Mouse (Mus musculus) granulocyte monocyte progenitor cell, adult 5-6 weeks (primary cell): ENCODE data around the gene Ppp2r5c. TPM values are rescaled to one million over a fixed set of nuclear protein-coding genes. Genes with fewer than 3 reads are reported as not detected.
A peak's percentile ranks its signal among the peaks of the same experiment; 100 is the strongest.

Experiments
- ATAC-seq: replicated peaks from 2 replicates; pipeline ENCODE4 v1.8.0; 2016; ENCODE audit warnings: mild to moderate bottlenecking, moderate TSS enrichment, inconsistent platforms; ENCODE audit not compliant: poor library complexity, severe bottlenecking
- total RNA-seq, 2 experiments: library from RNA; stranded (forward) in 1 of 2; stranded (reverse) in 1 of 2; fragments of 200-712, 200-1000 nt in 1 of 2; fragments of >200 nt in 1 of 2; fragmentation: Nextera tagmentation in 1 of 2; gene quantifications; 2 replicates each; pipeline ENCODE4 v1.2.3; 2014 to 2017

The Ppp2r5c gene
- total RNA-seq, 2 experiments from 2014 or later = 113 to 215 TPM

GRCm38 (mm10) chr12:110438367-110438973 lies 8.4 kb upstream of the Ppp2r5c start:
- peak; percentile 56 for ATAC-seq

- no peak for ATAC-seq
Measured at GRCm38 (mm10) chr12:110442238-110442637, 4.7 kb upstream of the Ppp2r5c start.

- no peak for ATAC-seq
Measured at GRCm38 (mm10) chr12:110444530-110444929, 2.4 kb upstream of the Ppp2r5c start.

- no peak for ATAC-seq
Measured at GRCm38 (mm10) chr12:110445775-110446174, 1.1 kb upstream of the Ppp2r5c start.

- peak; percentile 10; the same call in 1 of the 2 replicates for ATAC-seq
Measured at GRCm38 (mm10) chr12:110447306-110447705, 386 bp downstream of the Ppp2r5c start.

GRCm38 (mm10) chr12:110448767-110449166 lies 1.8 kb downstream of the Ppp2r5c start:
- no peak for ATAC-seq

GRCm38 (mm10) chr12:110454223-110454622 lies 7.3 kb downstream of the Ppp2r5c start:
- ATAC-seq = peak; percentile 84

- ATAC-seq = no peak
Measured at GRCm38 (mm10) chr12:110456024-110456423, 9.1 kb downstream of the Ppp2r5c start.

- ATAC-seq = peak; percentile 61
Measured at GRCm38 (mm10) chr12:110458667-110459066, 11.7 kb downstream of the Ppp2r5c start.

GRCm38 (mm10) chr12:110460418-110461300 lies 13.7 kb downstream of the Ppp2r5c start:
- 0 out of 2 replicates have a peak, but pooled peaks have one; percentile 6 for ATAC-seq

- ATAC-seq = no peak
Measured at GRCm38 (mm10) chr12:110463711-110464110, 16.8 kb downstream of the Ppp2r5c start.

- ATAC-seq = no peak
Measured at GRCm38 (mm10) chr12:110471426-110471825, 24.5 kb downstream of the Ppp2r5c start.

GRCm38 (mm10) chr12:110472247-110472646 lies 25.3 kb downstream of the Ppp2r5c start:
- no peak for ATAC-seq

GRCm38 (mm10) chr12:110474497-110474896 lies 27.6 kb downstream of the Ppp2r5c start:
- no peak for ATAC-seq

GRCm38 (mm10) chr12:110476561-110476960 lies 29.6 kb downstream of the Ppp2r5c start:
- ATAC-seq = no peak

GRCm38 (mm10) chr12:110477906-110478305 lies 31.0 kb downstream of the Ppp2r5c start:
- no peak for ATAC-seq

- ATAC-seq = no peak
Measured at GRCm38 (mm10) chr12:110478601-110479008, 31.7 kb downstream of the Ppp2r5c start.

- no peak for ATAC-seq
Measured at GRCm38 (mm10) chr12:110479268-110479667, 32.3 kb downstream of the Ppp2r5c start.

- no peak for ATAC-seq
Measured at GRCm38 (mm10) chr12:110480701-110481100, 33.8 kb downstream of the Ppp2r5c start.

- no peak for ATAC-seq
Measured at GRCm38 (mm10) chr12:110483761-110484160, 36.8 kb downstream of the Ppp2r5c start.

GRCm38 (mm10) chr12:110484824-110485584 lies 38.1 kb downstream of the Ppp2r5c start:
- ATAC-seq = peak; percentile 22
